Mouse (Mus musculus) erythroblast, embryonic 14.5 days (primary cell): ENCODE data around the gene Cabp2.

ENCODE experiments used
- GATA1 ChIP-seq: IDR thresholded peaks from 2 replicates; pipeline ENCODE4 v1.6.1; 2012; ENCODE audit warnings: low read length, inconsistent platforms, mixed read lengths
- TAL1 ChIP-seq: IDR thresholded peaks from 3 replicates; pipeline ENCODE4 v1.6.1; 2012; ENCODE audit warnings: low read length, inconsistent platforms, mixed read lengths

DNA sequence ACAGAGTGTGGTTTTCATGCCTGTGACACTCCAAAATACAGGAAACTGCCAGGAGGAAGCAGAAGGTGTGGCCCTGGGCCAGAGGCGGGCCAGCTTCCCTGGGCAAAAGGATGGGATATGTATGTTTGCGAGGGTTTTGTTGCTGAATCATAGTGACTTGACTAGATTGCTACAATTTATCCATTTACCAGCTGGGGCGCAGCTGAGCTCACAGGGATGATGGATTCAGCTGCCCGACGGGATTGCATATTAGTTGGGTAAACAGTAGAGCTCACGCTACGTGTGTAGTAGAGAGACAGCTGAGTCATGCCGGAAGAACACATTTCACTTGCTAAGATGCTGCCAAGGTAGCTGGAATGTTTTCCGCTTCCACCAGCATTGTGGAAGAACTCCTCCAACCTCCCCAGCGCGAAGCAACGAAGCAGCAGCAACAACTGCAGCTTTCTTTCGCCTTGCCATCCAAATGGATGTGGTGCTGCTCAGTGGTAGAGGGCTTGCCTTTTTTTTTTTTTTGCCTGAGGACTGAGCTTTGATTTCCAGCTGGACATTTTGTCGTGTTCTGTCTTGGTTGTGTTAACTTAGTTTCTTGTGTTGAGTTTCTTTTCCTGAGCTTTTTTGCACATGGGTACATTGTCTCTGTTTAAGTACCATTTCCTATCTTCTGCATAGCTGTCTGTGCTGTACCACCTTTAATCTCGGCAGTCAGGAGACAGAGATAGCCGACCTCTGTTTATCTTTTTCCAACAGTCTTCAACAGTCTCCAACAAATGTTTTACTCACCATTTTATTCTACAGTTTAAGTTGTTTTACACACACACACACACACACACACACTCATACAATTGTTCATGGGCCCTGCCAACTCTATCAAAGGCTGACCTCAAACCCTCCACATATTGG, 35.2 kb upstream of the Cabp2 start, which contains the start of gene Gstp2:
- TF ChIP-seq GATA1 (no peak), TAL1 (no peak; the same call in 2 of the 3 replicates)
